Mouse (Mus musculus) testis, adult 10 weeks (tissue): ENCODE results near the gene Gda. TPM values are rescaled to one million over a fixed set of nuclear protein-coding genes. Genes with fewer than 3 reads are reported as not detected.

ENCODE experiments used
- polyA plus RNA-seq: library from polyadenylated mRNA; stranded (reverse); fragments of 350-450 nt; fragmentation: Illumina TruSeq; extraction: RNeasy Lipid Tissue Mini Kit (QIAGEN cat#74804); gene quantifications from one replicate; pipeline ENCODE4 v1.2.3, GENCODE M21; 2014; ENCODE audit warnings: low read depth, low replicate concordance

Gda gene
- 4.1 TPM for polyA plus RNA-seq

GRCm38 (mm10) chr19:21473345-21473744, at the start of gene Gda:
TSS of gene Gda (minus strand) at chr19:21473445.

Other genes with a start within 250 kb of the Gda start
- gene Zfand5, start 201.2 kb downstream of the Gda start, polyA plus RNA-seq, result 86.2 TPM
- gene 1110059E24Rik, start 179.5 kb upstream of the Gda start, polyA plus RNA-seq, result 47.9 TPM
- gene Abhd17b, start 179.7 kb upstream of the Gda start, polyA plus RNA-seq, result 224 TPM